Mouse (Mus musculus): ENCODE results near the gene Plbd2. TPM values are rescaled to one million over a fixed set of nuclear protein-coding genes. Genes with fewer than 3 reads are reported as not detected.
A peak's percentile ranks its signal among the peaks of the same experiment; 100 is the strongest.

Gene Plbd2
- polyA plus RNA-seq, 2 experiments = 4.3 to 10.3 TPM

DNA sequence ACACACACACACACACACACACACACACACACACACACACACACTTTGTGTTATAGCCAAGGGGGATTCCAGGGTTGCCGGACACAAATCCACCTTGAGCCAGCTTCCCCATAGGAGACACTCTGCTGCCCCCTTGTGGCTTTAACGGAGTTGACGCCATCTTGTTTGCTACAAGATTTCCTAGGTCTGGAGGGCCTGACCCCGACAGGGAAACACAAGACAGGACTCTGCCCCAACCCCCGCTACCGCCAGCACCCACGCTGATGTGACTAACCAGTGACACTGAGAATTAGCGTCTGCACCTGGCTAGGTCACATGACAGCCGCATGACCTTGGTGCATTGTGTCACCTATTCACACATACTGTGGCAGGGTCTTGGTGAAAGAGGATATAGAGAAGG lies 45.8 kb downstream of the Plbd2 start:
- Histone ChIP-seq H3K4me1 (replicated peaks; ENCODE audit: control insufficient read depth in 2 of 2, insufficient read depth in 2 of 2, low read length in 1 of 2) (no peaks in the 10 kb centered on the region), H3K36me3 (replicated peaks; ENCODE audit: control insufficient read depth, insufficient read depth, low read depth) (no peaks in the 10 kb centered on the region), H3K27ac (no peak overlapping the region), H3K9me3 (ENCODE audit: control insufficient read depth, low read length) (no peaks in the 10 kb centered on the region), H3K27me3 (ENCODE audit: control insufficient read depth, insufficient read depth, low read length) (no peaks in the 10 kb centered on the region; the same call in 1 of the 2 replicates), H3K9ac (replicated peaks) (no peak overlapping the region), H3K4me3 (ENCODE audit: insufficient read depth in 1 of 2, low read depth in 2 of 2, low read length in 2 of 2) (no peak overlapping the region), H3K4me2 (ENCODE audit: low read depth) (no peak overlapping the region)
- 8% methylated on average over 9 of the region's 9 CpGs for WGBS (ENCODE audit: insufficient replicate concordance)
- TF ChIP-seq CTCF (IDR thresholded peaks at IDR 0.05; ENCODE audit: low read depth) = peak; percentile 80
- TF ChIP-seq EP300 (IDR thresholded peaks at IDR 0.05; ENCODE audit: low read depth) = no peak
- peak; percentile 30 to 49 (median 34) for DNase-seq (ENCODE audit: low read depth in 3 of 3, low spot score in 3 of 3)
- ATAC-seq (ENCODE audit: insufficient read depth) = no peak

DNA sequence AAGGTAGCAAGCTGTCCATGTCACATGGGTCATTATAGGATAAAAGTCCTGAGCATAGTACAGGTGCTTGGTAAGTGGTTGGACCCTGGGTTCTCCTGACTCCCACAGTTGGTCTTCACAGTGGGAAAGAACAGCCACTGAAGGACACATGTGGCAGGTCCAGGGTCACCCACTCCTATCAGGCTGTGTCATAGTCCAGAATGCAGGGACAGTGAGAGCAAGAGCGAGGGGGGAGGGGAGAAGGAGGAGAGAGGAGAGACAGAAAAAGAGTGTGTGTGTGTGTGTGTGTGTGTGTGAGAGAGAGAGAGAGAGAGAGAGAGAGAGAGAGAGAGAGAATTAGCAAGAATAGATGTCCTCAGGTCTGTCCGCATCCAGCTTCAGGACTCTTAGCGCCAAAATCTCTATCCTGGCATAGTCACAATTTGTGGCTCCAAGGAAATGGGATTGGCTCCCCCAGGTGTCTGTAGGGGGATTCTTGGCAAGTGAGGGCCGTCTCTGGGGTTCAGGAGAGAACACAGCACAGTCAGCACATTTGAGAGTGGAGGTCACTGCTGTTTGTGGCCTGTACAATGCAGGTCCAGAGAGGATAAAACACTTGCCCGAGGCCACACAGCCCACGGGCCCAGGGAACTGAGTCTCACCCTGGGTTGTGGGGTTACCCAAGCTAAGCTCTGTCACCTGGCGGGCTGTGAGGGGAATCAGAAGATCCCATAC lies 46.4 kb downstream of the Plbd2 start:
- Histone ChIP-seq H3K4me3 (ENCODE audit: insufficient read depth in 1 of 2, low read depth in 2 of 2, low read length in 2 of 2) (no peak overlapping the region), H3K4me2 (ENCODE audit: low read depth) (no peak overlapping the region), H3K9ac (replicated peaks) (no peak overlapping the region), H3K27ac (no peak overlapping the region), H3K9me3 (ENCODE audit: control insufficient read depth, low read length) (no peaks in the 10 kb centered on the region), H3K36me3 (replicated peaks; ENCODE audit: control insufficient read depth, insufficient read depth, low read depth) (no peaks in the 10 kb centered on the region), H3K27me3 (ENCODE audit: control insufficient read depth, insufficient read depth, low read length) (no peaks in the 10 kb centered on the region; the same call in 1 of the 2 replicates), H3K4me1 (replicated peaks; ENCODE audit: control insufficient read depth in 2 of 2, insufficient read depth in 2 of 2, low read length in 1 of 2) (no peaks in the 10 kb centered on the region)
- 32% methylated on average over 7 of the region's 7 CpGs for WGBS (ENCODE audit: insufficient replicate concordance)
- TF ChIP-seq CTCF (IDR thresholded peaks at IDR 0.05; ENCODE audit: low read depth) = no peak
- no peak for TF ChIP-seq EP300 (IDR thresholded peaks at IDR 0.05; ENCODE audit: low read depth)
- no peak for ATAC-seq (ENCODE audit: insufficient read depth)
- DNase-seq (ENCODE audit: low read depth in 3 of 3, low spot score in 3 of 3) = no peak

DNA sequence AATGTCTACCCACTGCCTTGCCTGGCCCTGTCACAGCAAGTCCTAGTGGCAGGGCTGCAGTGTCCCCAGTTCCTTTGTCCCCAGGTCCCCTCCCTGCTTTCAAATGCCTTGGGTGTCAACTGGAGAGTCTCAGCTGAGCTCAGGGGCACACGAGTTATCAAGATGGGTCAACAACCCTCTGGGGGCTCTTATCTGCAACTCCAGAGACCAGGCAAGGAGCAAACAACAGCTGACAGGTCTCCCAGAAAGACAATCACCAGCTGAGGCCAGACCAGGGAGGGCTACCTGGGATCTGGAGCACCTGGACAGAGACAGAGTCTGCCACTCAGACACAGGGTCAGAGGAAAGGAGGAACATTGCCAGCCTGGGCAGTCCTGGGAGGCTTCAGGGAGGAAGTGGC lies 47.2 kb downstream of the Plbd2 start:
- no peak for DNase-seq (ENCODE audit: low read depth in 3 of 3, low spot score in 3 of 3)
- no peak for ATAC-seq (ENCODE audit: insufficient read depth)
- Histone ChIP-seq H3K9me3 (ENCODE audit: control insufficient read depth, low read length) (no peaks in the 10 kb centered on the region), H3K36me3 (replicated peaks; ENCODE audit: control insufficient read depth, insufficient read depth, low read depth) (no peaks in the 10 kb centered on the region), H3K4me2 (ENCODE audit: low read depth) (no peak overlapping the region), H3K27me3 (ENCODE audit: control insufficient read depth, insufficient read depth, low read length) (no peaks in the 10 kb centered on the region; the same call in 1 of the 2 replicates), H3K4me3 (ENCODE audit: insufficient read depth in 1 of 2, low read depth in 2 of 2, low read length in 2 of 2) (no peak overlapping the region), H3K27ac (no peak overlapping the region), H3K9ac (replicated peaks) (no peak overlapping the region), H3K4me1 (replicated peaks; ENCODE audit: control insufficient read depth in 2 of 2, insufficient read depth in 2 of 2, low read length in 1 of 2) (no peaks in the 10 kb centered on the region)
- 4% methylated on average over 1 of the region's 1 CpGs for WGBS (ENCODE audit: insufficient replicate concordance)
- no peak for TF ChIP-seq CTCF (IDR thresholded peaks at IDR 0.05; ENCODE audit: low read depth)
- no peak for TF ChIP-seq EP300 (IDR thresholded peaks at IDR 0.05; ENCODE audit: low read depth)

DNA sequence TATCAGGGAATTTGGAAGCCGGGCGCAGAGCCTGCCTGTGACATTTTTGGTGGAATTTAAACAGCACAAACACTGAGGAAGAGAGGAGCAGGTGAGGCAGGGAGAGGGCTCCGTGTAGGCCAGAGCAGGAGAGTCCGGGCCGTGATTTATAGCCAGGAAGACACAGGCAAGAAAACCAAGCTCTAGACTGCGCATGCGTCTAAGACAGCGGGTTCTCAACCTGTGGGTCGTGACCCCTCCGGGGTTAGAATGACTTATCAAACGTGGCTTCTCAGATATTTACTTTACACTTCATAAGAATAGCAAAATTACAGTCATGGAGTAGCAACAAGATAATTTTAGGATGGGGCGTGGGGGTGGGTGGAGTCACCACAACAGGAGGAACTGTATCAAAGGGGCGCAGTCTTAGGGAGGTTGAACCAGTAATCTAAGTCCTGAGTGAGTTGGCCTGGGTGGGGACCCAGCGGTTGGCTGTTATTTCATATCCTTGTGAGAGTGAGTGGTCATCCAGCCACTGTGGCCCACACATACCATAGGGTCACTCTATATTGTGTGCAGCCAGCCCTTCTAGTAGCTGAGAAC lies 48.6 kb downstream of the Plbd2 start:
- no peaks in the 10 kb centered on the region; the same call in 1 of the 2 replicates for H3K27me3 ChIP-seq (ENCODE audit: control insufficient read depth, insufficient read depth, low read length)
- no peaks in the 10 kb centered on the region for H3K36me3 ChIP-seq (replicated peaks; ENCODE audit: control insufficient read depth, insufficient read depth, low read depth)
- H3K27ac ChIP-seq = no peak overlapping the region
- H3K4me3 ChIP-seq (ENCODE audit: insufficient read depth in 1 of 2, low read depth in 2 of 2, low read length in 2 of 2) = no peak overlapping the region
- 45% methylated on average over 14 of the region's 14 CpGs for WGBS (ENCODE audit: insufficient replicate concordance)
- H3K9ac ChIP-seq (replicated peaks) = no peak overlapping the region
- TF ChIP-seq EP300 (IDR thresholded peaks at IDR 0.05; ENCODE audit: low read depth) = no peak
- TF ChIP-seq CTCF (IDR thresholded peaks at IDR 0.05; ENCODE audit: low read depth) = no peak
- no peak for DNase-seq (ENCODE audit: low read depth in 3 of 3, low spot score in 3 of 3)
- no peak overlapping the region for H3K4me2 ChIP-seq (ENCODE audit: low read depth)
- H3K9me3 ChIP-seq (ENCODE audit: control insufficient read depth, low read length) = no peaks in the 10 kb centered on the region
- no peaks in the 10 kb centered on the region for H3K4me1 ChIP-seq (replicated peaks; ENCODE audit: control insufficient read depth in 2 of 2, insufficient read depth in 2 of 2, low read length in 1 of 2)
- no peak for ATAC-seq (ENCODE audit: insufficient read depth)

DNA sequence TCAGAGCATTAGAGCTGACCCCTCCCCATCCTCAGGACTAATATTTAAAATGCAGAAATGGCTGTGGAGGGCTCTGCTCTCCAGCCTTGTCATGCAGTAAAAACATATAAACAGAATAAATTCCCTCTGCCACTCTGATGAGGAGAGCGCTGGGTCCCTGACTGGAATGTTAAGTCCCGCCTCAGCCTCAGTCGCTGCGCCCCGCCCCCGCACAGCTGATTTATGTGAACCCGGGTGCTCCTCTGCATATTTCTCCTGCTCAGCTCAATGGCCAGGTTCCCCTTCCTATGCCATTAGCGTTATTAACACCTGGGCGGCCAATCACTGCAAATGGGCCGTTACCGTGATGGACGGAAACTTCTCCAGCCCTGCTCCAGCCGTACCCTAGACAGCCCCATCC lies 56.1 kb downstream of the Plbd2 start:
- no peak overlapping the region for H3K4me3 ChIP-seq (ENCODE audit: insufficient read depth in 1 of 2, low read depth in 2 of 2, low read length in 2 of 2)
- TF ChIP-seq EP300 (IDR thresholded peaks at IDR 0.05; ENCODE audit: low read depth) (no peak), CTCF (IDR thresholded peaks at IDR 0.05; ENCODE audit: low read depth) (no peak)
- H3K9me3 ChIP-seq (ENCODE audit: control insufficient read depth, low read length) = no peaks in the 10 kb centered on the region
- no peak overlapping the region for H3K4me2 ChIP-seq (ENCODE audit: low read depth)
- H3K27ac ChIP-seq = no peak overlapping the region
- ATAC-seq (ENCODE audit: insufficient read depth) (no peak), DNase-seq (ENCODE audit: low read depth in 3 of 3, low spot score in 3 of 3) (no peak)
- 32% methylated on average over 13 of the region's 13 CpGs for WGBS (ENCODE audit: insufficient replicate concordance)
- H3K4me1 ChIP-seq (replicated peaks; ENCODE audit: control insufficient read depth in 2 of 2, insufficient read depth in 2 of 2, low read length in 1 of 2) = no peaks in the 10 kb centered on the region
- H3K27me3 ChIP-seq (ENCODE audit: control insufficient read depth, insufficient read depth, low read length) = no peaks in the 10 kb centered on the region; the same call in 1 of the 2 replicates
- no peaks in the 10 kb centered on the region for H3K36me3 ChIP-seq (replicated peaks; ENCODE audit: control insufficient read depth, insufficient read depth, low read depth)
- H3K9ac ChIP-seq (replicated peaks) = no peak overlapping the region

All from liver, embryonic 14.5 days (tissue).